Mouse (Mus musculus): ENCODE results near the gene Il11ra1.
"Not testable (repeated sequence)": the region's sequence is repeated elsewhere in the genome, so short reads cannot be mapped to it uniquely, and the experiment has no call there.

GRCm38 (mm10) chr4:41696452-41696851, 3.3 kb upstream of the Il11ra1 start:
- TF ChIP-seq POLR2A (IDR thresholded peaks at IDR 0.05; ENCODE audit: borderline replicate concordance, low read depth, low read length); CTCF (IDR thresholded peaks at IDR 0.05; ENCODE audit: low read depth, low read length): not testable (repeated sequence)
